Mouse (Mus musculus) MEL (cell line): ENCODE data around the gene Amz2.

ENCODE experiments used
- CTCF ChIP-seq, 3 experiments: IDR thresholded peaks in 2 of 3; conservative IDR thresholded peaks in 1 of 3; 2 replicates each; pipeline ENCODE4 v1.5.1; 2011 to 2012; ENCODE audit warnings: low read length in 3 of 3, low read depth in 2 of 3, mild to moderate bottlenecking in 2 of 3, improper control_type of control experiment in 1 of 3, inconsistent platforms in 1 of 3, mixed read lengths in 1 of 3, moderate library complexity in 1 of 3; ENCODE audit not compliant: control insufficient read depth in 1 of 3, insufficient read depth in 1 of 3, poor library complexity in 1 of 3, severe bottlenecking in 1 of 3
- E2F4 ChIP-seq: IDR thresholded peaks from 2 replicates; pipeline ENCODE4 v1.6.1; 2011; ENCODE audit warnings: low read depth, low read length, improper control_type of control experiment, borderline replicate concordance
- ETS1 ChIP-seq: IDR thresholded peaks from 2 replicates; pipeline ENCODE4 v1.6.1; 2012; ENCODE audit warnings: low read depth, mild to moderate bottlenecking, inconsistent platforms, low read length, improper control_type of control experiment, moderate library complexity
- MEF2A ChIP-seq: IDR thresholded peaks from 2 replicates; pipeline ENCODE4 v1.6.1; 2014; ENCODE audit warnings: low read depth, mild to moderate bottlenecking, inconsistent platforms, low read length, improper control_type of control experiment; ENCODE audit not compliant: poor library complexity, insufficient replicate concordance, severe bottlenecking; ENCODE audit errors: extremely low read depth
- NRF1 ChIP-seq: IDR thresholded peaks from 2 replicates; pipeline ENCODE4 v1.6.1; 2014; ENCODE audit warnings: low read depth, mild to moderate bottlenecking, inconsistent platforms, low read length, improper control_type of control experiment, moderate library complexity; ENCODE audit not compliant: poor library complexity, insufficient read depth, severe bottlenecking
- POLR2A ChIP-seq, 2 experiments: IDR thresholded peaks; 2 replicates each; pipeline ENCODE4 v1.6.1; 2011 to 2012; ENCODE audit warnings: low read length in 2 of 2, mild to moderate bottlenecking in 2 of 2, control low read depth in 1 of 2, improper control_type of control experiment in 1 of 2, low read depth in 1 of 2, moderate library complexity in 1 of 2; ENCODE audit not compliant: control insufficient read depth in 1 of 2, insufficient read depth in 1 of 2, poor library complexity in 1 of 2
- ZC3H11A ChIP-seq: IDR thresholded peaks from 2 replicates; pipeline ENCODE4 v1.6.1; 2012; ENCODE audit warnings: low read depth, mild to moderate bottlenecking, inconsistent platforms, low read length, improper control_type of control experiment
- ZKSCAN1 ChIP-seq: IDR thresholded peaks from 2 replicates; pipeline ENCODE4 v1.6.1; 2012; ENCODE audit warnings: low read depth, mild to moderate bottlenecking, inconsistent platforms, low read length, improper control_type of control experiment, moderate library complexity
- ZNF384 ChIP-seq: IDR thresholded peaks from 2 replicates; pipeline ENCODE4 v1.6.1; 2012; ENCODE audit warnings: low read depth, mild to moderate bottlenecking, inconsistent platforms, low read length, improper control_type of control experiment

DNA sequence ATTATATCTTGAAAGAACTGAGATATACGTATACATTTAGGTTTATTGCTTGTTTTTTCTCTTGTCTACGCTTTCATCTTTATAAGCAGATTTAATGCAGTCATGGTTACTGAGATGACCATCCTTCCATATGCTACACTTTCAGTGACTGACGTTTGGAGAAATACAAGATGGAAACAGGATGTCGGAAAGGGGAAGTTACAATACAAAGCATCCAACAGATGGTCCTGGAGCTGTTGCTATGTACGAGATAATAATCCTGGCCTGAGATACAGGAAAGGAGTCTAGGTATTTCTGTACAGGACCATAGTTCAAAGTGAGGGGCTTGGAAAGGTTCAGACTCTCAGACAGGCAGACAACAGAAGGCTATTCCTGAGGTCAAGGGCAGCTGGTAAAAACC lies 45.1 kb upstream of the Amz2 start:
- TF ChIP-seq NRF1 = no peak
- TF ChIP-seq ZNF384 = no peak
- TF ChIP-seq ZKSCAN1 = no peak
- no peak for TF ChIP-seq E2F4
- TF ChIP-seq ETS1 = peak; percentile 76
- no peak for TF ChIP-seq CTCF (IDR thresholded peaks at IDR 0.05 in 2 of 3, conservative IDR thresholded peaks at IDR 0.05 in 1 of 3; ENCODE audit: control insufficient read depth in 1 of 3, insufficient read depth in 1 of 3, low read depth in 2 of 3, low read length in 3 of 3, poor library complexity in 1 of 3, severe bottlenecking in 1 of 3)
- TF ChIP-seq POLR2A (IDR thresholded peaks at IDR 0.05; ENCODE audit: control insufficient read depth in 1 of 2, insufficient read depth in 1 of 2, low read depth in 1 of 2, low read length in 2 of 2, poor library complexity in 1 of 2) = no peak
- no peak for TF ChIP-seq MEF2A
- no peak for TF ChIP-seq ZC3H11A
